Comparison of ENCODE assay signal across 13 mouse cellular contexts in the genomic region with DNA sequence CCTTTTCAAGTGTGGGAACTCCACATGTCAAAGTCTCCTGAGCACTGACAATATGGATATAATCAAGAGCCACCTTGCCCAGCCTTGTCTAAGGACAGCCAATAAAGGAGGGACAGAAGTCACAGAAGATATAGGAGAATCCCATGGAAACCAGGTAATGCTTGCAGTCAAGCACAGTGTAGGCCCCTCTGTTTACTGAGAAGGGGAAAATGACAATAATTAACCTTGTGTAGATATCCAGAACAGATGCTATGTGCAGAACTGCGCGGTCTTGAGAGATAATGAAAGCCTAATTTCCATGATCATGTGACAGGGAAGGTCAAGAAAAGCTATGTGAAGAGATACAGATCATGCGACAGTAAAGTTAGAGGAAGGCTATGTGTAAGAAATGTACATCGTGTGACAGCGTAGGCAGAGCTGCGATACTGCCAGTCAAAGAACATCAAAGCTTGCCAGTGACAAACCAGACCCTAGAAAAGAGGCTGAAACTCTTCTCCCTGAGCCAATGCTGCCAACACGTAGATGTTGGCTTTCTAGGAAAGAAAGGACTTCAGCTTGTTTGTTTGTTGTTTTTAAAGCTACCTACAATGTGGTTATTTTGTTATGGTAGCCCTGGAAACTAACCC. TPM values are rescaled to one million over a fixed set of nuclear protein-coding genes. Genes with fewer than 3 reads are reported as not detected.
"Had no signal": no experiment of that assay in that cellular context is flagged by ENCODE, and none has a peak within 500 bp of the region (broad histone marks: within the 10 kb centered on the region; RNA-seq: fewer than 3 reads in every experiment).

No protein-coding gene starts in this region.

- H3K36me3 ChIP-seq: lung, embryonic 15.5 days; neural tube, embryonic 13.5 days; stomach, embryonic 15.5 days had no signal

- H3K4me2 ChIP-seq: lung, embryonic 15.5 days; neural tube, embryonic 13.5 days; stomach, embryonic 15.5 days had no signal

- H3K4me1 ChIP-seq: stomach, embryonic 15.5 days had no signal

- DNase-seq: kidney, adult 8-10 months; kidney, postnatal 25 days; lung, postnatal 14 days; right cerebral cortex, postnatal 14 days; thymus, adult 2 months; thymus, postnatal 25 days had no signal

- H3K27me3 ChIP-seq: lung, embryonic 15.5 days; megakaryocyte, embryonic 14.5 days; neural tube, embryonic 13.5 days; stomach, embryonic 15.5 days had no signal

- H3K9me3 ChIP-seq: limb, embryonic 10.5 days; lung, embryonic 15.5 days; megakaryocyte, embryonic 14.5 days; neural tube, embryonic 13.5 days; stomach, embryonic 15.5 days had no signal

- H3K9ac ChIP-seq: lung, embryonic 15.5 days; neural tube, embryonic 13.5 days; stomach, embryonic 15.5 days had no signal

- H3K4me3 ChIP-seq: left cerebral cortex, adult 2 months; limb, embryonic 10.5 days; lung, embryonic 15.5 days; megakaryocyte, embryonic 14.5 days; neural tube, embryonic 13.5 days; stomach, embryonic 15.5 days had no signal

- H3K27ac ChIP-seq: left cerebral cortex, adult 2 months; limb, embryonic 10.5 days; lung, embryonic 15.5 days; macrophage; neural tube, embryonic 13.5 days; stomach, embryonic 15.5 days had no signal

RNA-seq across cellular contexts. Expression of a gene that starts 17.1 kb away (rescaled TPM):
- polyA plus RNA-seq: macrophage had no signal
